Mouse (Mus musculus) CH12.LX (cell line): ENCODE results near the gene Kdr. TPM values are rescaled to one million over a fixed set of nuclear protein-coding genes. Genes with fewer than 3 reads are reported as not detected.
A peak's percentile ranks its signal among the peaks of the same experiment; 100 is the strongest.

ENCODE experiments used
- DNase-seq: peaks from one replicate; pipeline ENCODE4 v3.0.0-alpha.2; 2013; ENCODE audit errors: extremely low read depth
- H3K27ac ChIP-seq: 2 replicates; pipeline ENCODE4 v1.5.1; 2012; ENCODE audit warnings: low read depth, mild to moderate bottlenecking, control low read depth, moderate library complexity; ENCODE audit not compliant: insufficient read depth
- H3K27me3 ChIP-seq: replicated peaks from 2 replicates; pipeline ENCODE3; 2012; ENCODE audit warnings: inconsistent platforms
- H3K36me3 ChIP-seq, 2 experiments: replicated peaks in 1 of 2; 2 replicates each; pipeline versions ENCODE3 to v1.6.1; 2012; ENCODE audit warnings: inconsistent platforms in 1 of 2, low read length in 1 of 2, mild to moderate bottlenecking in 1 of 2, mixed read lengths in 1 of 2, moderate library complexity in 1 of 2; ENCODE audit not compliant: control insufficient read depth in 1 of 2, insufficient read depth in 1 of 2
- H3K4me1 ChIP-seq, 2 experiments: 2 replicates each; pipeline ENCODE4 v1.6.1; 2012; ENCODE audit warnings: inconsistent platforms in 1 of 2, moderate library complexity in 1 of 2; ENCODE audit not compliant: insufficient read depth in 2 of 2, control insufficient read depth in 1 of 2
- H3K4me2 ChIP-seq: 2 replicates; pipeline ENCODE4 v1.6.1; 2012; ENCODE audit warnings: low read depth, mild to moderate bottlenecking, control low read depth; ENCODE audit not compliant: poor library complexity, insufficient read depth, severe bottlenecking
- H3K4me3 ChIP-seq, 3 experiments: fragments of 150-350 bp in 1 of 3; sonication (generic) in 1 of 3; replicated peaks in 1 of 3; 2 replicates each; pipeline versions ENCODE3 to v1.5.1; 2011 to 2012; ENCODE audit warnings: low read depth in 2 of 3, low read length in 2 of 3, mild to moderate bottlenecking in 2 of 3, moderate library complexity in 2 of 3, control low read depth in 1 of 3, improper control_type of control experiment in 1 of 3, inconsistent platforms in 1 of 3, mixed read lengths in 1 of 3; ENCODE audit not compliant: poor library complexity in 1 of 3
- H3K79me2 ChIP-seq: replicated peaks from 2 replicates; pipeline ENCODE4 v1.6.1; 2012; ENCODE audit warnings: mild to moderate bottlenecking, moderate library complexity; ENCODE audit not compliant: control insufficient read depth, poor library complexity, insufficient read depth, severe bottlenecking; ENCODE audit errors: extremely low read depth
- H3K9ac ChIP-seq: 2 replicates; pipeline ENCODE4 v1.6.1; 2012; ENCODE audit warnings: low read depth, mild to moderate bottlenecking, control low read depth, moderate library complexity; ENCODE audit not compliant: insufficient read depth
- H3K9me3 ChIP-seq: replicated peaks from 2 replicates; pipeline ENCODE3; 2012; ENCODE audit warnings: low read length, inconsistent platforms, mixed read lengths
- BHLHE40 ChIP-seq: IDR thresholded peaks from 2 replicates; pipeline ENCODE4 v1.6.1; 2011; ENCODE audit warnings: mild to moderate bottlenecking, low read depth, low read length, improper control_type of control experiment
- CHD2 ChIP-seq: IDR thresholded peaks from 2 replicates; pipeline ENCODE4 v1.6.1; 2011; ENCODE audit warnings: low read length, improper control_type of control experiment
- CTCF ChIP-seq, 2 experiments: IDR thresholded peaks in 1 of 2; conservative IDR thresholded peaks in 1 of 2; 2 replicates each; pipeline ENCODE4 v1.5.1; 2011 to 2012; ENCODE audit warnings: low read depth in 2 of 2, low read length in 2 of 2, improper control_type of control experiment in 1 of 2, inconsistent platforms in 1 of 2, mild to moderate bottlenecking in 1 of 2, moderate library complexity in 1 of 2
- ETS1 ChIP-seq: conservative IDR thresholded peaks from 2 replicates; pipeline ENCODE4 v1.6.1; 2012; ENCODE audit warnings: low read depth, mild to moderate bottlenecking, inconsistent platforms, low read length, improper control_type of control experiment, moderate library complexity
- HCFC1 ChIP-seq: IDR thresholded peaks from 2 replicates; pipeline ENCODE4 v1.6.1; 2012; ENCODE audit warnings: low read depth, mild to moderate bottlenecking, inconsistent platforms, low read length, improper control_type of control experiment
- JUND ChIP-seq: conservative IDR thresholded peaks from 2 replicates; pipeline ENCODE4 v1.6.1; 2011; ENCODE audit warnings: low read depth, low read length, improper control_type of control experiment
- KAT2A ChIP-seq: IDR thresholded peaks from 2 replicates; pipeline ENCODE4 v1.6.1; 2012; ENCODE audit warnings: low read length, improper control_type of control experiment, inconsistent platforms; ENCODE audit not compliant: insufficient replicate concordance
- MEF2A ChIP-seq: IDR thresholded peaks from 2 replicates; pipeline ENCODE4 v1.6.1; 2014; ENCODE audit warnings: low read depth, mild to moderate bottlenecking, inconsistent platforms, low read length, improper control_type of control experiment, borderline replicate concordance
- MXI1 ChIP-seq: IDR thresholded peaks from 2 replicates; pipeline ENCODE4 v1.6.1; 2011; ENCODE audit warnings: mild to moderate bottlenecking, low read depth, low read length, improper control_type of control experiment
- MYC ChIP-seq: IDR thresholded peaks from 2 replicates; pipeline ENCODE4 v1.6.1; 2011; ENCODE audit warnings: low read depth, mild to moderate bottlenecking, improper control_type of control experiment, low read length
- NELFE ChIP-seq: IDR thresholded peaks from 2 replicates; pipeline ENCODE4 v1.6.1; 2011; ENCODE audit warnings: low read depth, low read length, improper control_type of control experiment
- PAX5 ChIP-seq: IDR thresholded peaks from 2 replicates; pipeline ENCODE4 v1.6.1; 2012; ENCODE audit warnings: low read length, inconsistent platforms, mixed read lengths
- POLR2A ChIP-seq: IDR thresholded peaks from 2 replicates; pipeline ENCODE4 v1.6.1; 2011; ENCODE audit warnings: low read depth, mild to moderate bottlenecking, improper control_type of control experiment, low read length
- POLR2AphosphoS2 ChIP-seq: IDR thresholded peaks from 2 replicates; pipeline ENCODE4 v1.6.1; 2011; ENCODE audit warnings: low read depth, low read length, improper control_type of control experiment
- RAD21 ChIP-seq: IDR thresholded peaks from 2 replicates; pipeline ENCODE4 v1.6.1; 2011; ENCODE audit warnings: low read depth, mild to moderate bottlenecking, low read length, improper control_type of control experiment, moderate library complexity
- SIN3A ChIP-seq: IDR thresholded peaks from 2 replicates; pipeline ENCODE4 v1.6.1; 2012; ENCODE audit warnings: low read length, improper control_type of control experiment, inconsistent platforms
- SMC3 ChIP-seq: IDR thresholded peaks from 2 replicates; pipeline ENCODE4 v1.6.1; 2011; ENCODE audit warnings: low read depth, low read length, improper control_type of control experiment
- TCF12 ChIP-seq: IDR thresholded peaks from 2 replicates; pipeline ENCODE4 v1.6.1; 2014; ENCODE audit warnings: low read depth, mild to moderate bottlenecking, inconsistent platforms, low read length, improper control_type of control experiment
- UBTF ChIP-seq: IDR thresholded peaks from 2 replicates; pipeline ENCODE4 v1.6.1; 2012; ENCODE audit warnings: low read depth, mild to moderate bottlenecking, inconsistent platforms, low read length, improper control_type of control experiment, moderate library complexity
- ZC3H11A ChIP-seq: IDR thresholded peaks from 2 replicates; pipeline ENCODE4 v1.6.1; 2012; ENCODE audit warnings: low read depth, mild to moderate bottlenecking, inconsistent platforms, low read length, improper control_type of control experiment
- ZMIZ1 ChIP-seq: IDR thresholded peaks from 2 replicates; pipeline ENCODE4 v1.6.1; 2012; ENCODE audit warnings: low read depth, mild to moderate bottlenecking, inconsistent platforms, low read length, improper control_type of control experiment
- ZNF384 ChIP-seq: IDR thresholded peaks from 2 replicates; pipeline ENCODE4 v1.6.1; 2012; ENCODE audit warnings: low read depth, low read length, improper control_type of control experiment, inconsistent platforms
- dilution Hi-C: fragments of 300-500 bp; cut with MboI; formaldehyde crosslinking; loops from 2 replicates; pipeline ENCODE4 v1.14.3; 2020; ENCODE audit warnings: low sequenced_read_pairs; ENCODE audit not compliant: extremely low pct_unique_long_range_greater_than_20kb, extremely low pct_ligation_motif_present
- in situ Hi-C: fragments of 300-500 bp; cut with MboI; formaldehyde crosslinking; loops from 3 replicates; pipeline ENCODE4 v1.14.3; 2019; ENCODE audit warnings: low sequenced_read_pairs, low pct_ligation_motif_present, low pct_unique_long_range_greater_than_20kb, mixed read lengths
- polyA plus RNA-seq: library from polyadenylated mRNA; unstranded; fragments of >175 nt; gene quantifications from 2 replicates; pipeline ENCODE4 v1.2.1, GENCODE M21; 2012; ENCODE audit warnings: low read depth; ENCODE audit not compliant: insufficient read length
- total RNA-seq, 2 experiments: library from RNA; depleted of rRNA; stranded (reverse); fragments of 300-350 nt in 1 of 2; fragments of >200 nt in 1 of 2; gene quantifications; 2 replicates each; pipeline ENCODE4 v1.2.3; 2012 to 2014

Gene Kdr
- total RNA-seq (2012; rRNA removed) (not detected in 2 replicates), total RNA-seq (2014; rRNA removed) (not detected in 2 replicates), polyA plus RNA-seq (not detected in 2 replicates)

- H3K9ac ChIP-seq = no peak within 1 kb of the TSS
- H3K27me3 ChIP-seq = no peaks in the 10 kb centered on the region
- DNase-seq = no peak
- no peaks in the 10 kb centered on the region for H3K79me2 ChIP-seq
- peaks cover 3% of the 10 kb centered on the region for H3K9me3 ChIP-seq
- H3K4me3 ChIP-seq = no peak within 1 kb of the TSS
- H3K36me3 ChIP-seq = no peaks in the 10 kb centered on the region
- TF ChIP-seq MYC (no peak), HCFC1 (no peak), UBTF (no peak), ZNF384 (no peak)
- no peak within 1 kb of the TSS for H3K27ac ChIP-seq
- dilution Hi-C loops (no loop called here), in situ Hi-C loops (loop anchor here (25.0 kb wide), 1 partner anchor 91 kb away; no protein-coding TSS in a partner anchor)
- peaks cover 0 to 5% of the 10 kb centered on the region in 2 experiments; a peak in 2 of 4 replicates for H3K4me1 ChIP-seq
- no peak within 1 kb of the TSS for H3K4me2 ChIP-seq
Observed at GRCm38 (mm10) chr5:75978374-75979100, at the start of gene Kdr. TSS of gene Kdr (minus strand) at chr5:75978458.

GRCm38 (mm10) chr5:76026805-76027204 is 48.5 kb upstream of the Kdr start:
- TF ChIP-seq CTCF (conservative IDR thresholded peaks at IDR 0.05 in 1 of 2, IDR thresholded peaks at IDR 0.05 in 1 of 2; ENCODE audit: low read depth in 2 of 2, low read length in 2 of 2) (peak in 1 of 2 experiments; percentile 31; a peak in 1 of 4 replicates), JUND (no peak), BHLHE40 (0 out of 2 replicates have a peak, but pooled peaks have one; percentile 32), ETS1 (no peak)

GRCm38 (mm10) chr5:76025996-76026665 is 47.9 kb upstream of the Kdr start:
- in situ Hi-C loops = loop anchor here (10.0 kb wide), 1 partner anchor 89 kb away; no protein-coding TSS in a partner anchor
- H3K4me3 ChIP-seq = no peak overlapping the region
- H3K27me3 ChIP-seq = no peaks in the 10 kb centered on the region
- peak; percentile 41 for DNase-seq
- peaks cover 9 to 15% of the 10 kb centered on the region in 2 experiments; a peak in 3 of 4 replicates for H3K4me1 ChIP-seq
- no peaks in the 10 kb centered on the region for H3K36me3 ChIP-seq
- dilution Hi-C loops = no loop called here
- no peak overlapping the region for H3K9ac ChIP-seq
- no peaks in the 10 kb centered on the region for H3K9me3 ChIP-seq
- H3K79me2 ChIP-seq = no peaks in the 10 kb centered on the region
- H3K4me2 ChIP-seq = peak overlapping the region; percentile 71
- no peak overlapping the region for H3K27ac ChIP-seq
- TF ChIP-seq MXI1 (no peak), ZMIZ1 (no peak), CHD2 (no peak), POLR2A (no peak), SMC3 (peak; percentile 87), BHLHE40 (no peak), TCF12 (no peak), NELFE (no peak), KAT2A (no peak), ZC3H11A (peak; percentile 54), CTCF (conservative IDR thresholded peaks at IDR 0.05 in 1 of 2, IDR thresholded peaks at IDR 0.05 in 1 of 2; ENCODE audit: low read depth in 2 of 2, low read length in 2 of 2) (peak; percentile 26 to 87; a peak in 3 of 4 replicates), ZNF384 (no peak), MEF2A (no peak), MYC (no peak), POLR2AphosphoS2 (no peak), RAD21 (peak; percentile 83), PAX5 (no peak), SIN3A (no peak)

More at GRCm38 (mm10) chr5:76026805-76027204, 48.5 kb upstream of the Kdr start:
- Histone ChIP-seq H3K9ac (no peak overlapping the region), H3K27me3 (no peaks in the 10 kb centered on the region), H3K9me3 (no peaks in the 10 kb centered on the region), H3K4me1 (peaks cover 9 to 15% of the 10 kb centered on the region in 2 experiments; a peak in 3 of 4 replicates), H3K27ac (no peak overlapping the region), H3K36me3 (no peaks in the 10 kb centered on the region), H3K4me3 (no peak overlapping the region), H3K4me2 (peak overlapping the region; percentile 71), H3K79me2 (no peaks in the 10 kb centered on the region)
- in situ Hi-C loops (loop anchor here (10.0 kb wide), 1 partner anchor 88 kb away; no protein-coding TSS in a partner anchor), dilution Hi-C loops (no loop called here)
- DNase-seq = no peak
